Mouse (Mus musculus): ENCODE measurements around the gene Cdh22.

GRCm38 (mm10) chr2:165078605-165079004, 156.0 kb downstream of the Cdh22 start:
- TF ChIP-seq CTCF (conservative IDR thresholded peaks at IDR 0.05; ENCODE audit: insufficient read depth, insufficient read length, low read depth, low read length), result no peak
- TF ChIP-seq POLR2A (IDR thresholded peaks at IDR 0.05; ENCODE audit: low read depth, low read length), result no peak

Measured in kidney, adult 2 months (tissue).